11 mouse cellular contexts compared by ENCODE assay signal in the genomic region with DNA sequence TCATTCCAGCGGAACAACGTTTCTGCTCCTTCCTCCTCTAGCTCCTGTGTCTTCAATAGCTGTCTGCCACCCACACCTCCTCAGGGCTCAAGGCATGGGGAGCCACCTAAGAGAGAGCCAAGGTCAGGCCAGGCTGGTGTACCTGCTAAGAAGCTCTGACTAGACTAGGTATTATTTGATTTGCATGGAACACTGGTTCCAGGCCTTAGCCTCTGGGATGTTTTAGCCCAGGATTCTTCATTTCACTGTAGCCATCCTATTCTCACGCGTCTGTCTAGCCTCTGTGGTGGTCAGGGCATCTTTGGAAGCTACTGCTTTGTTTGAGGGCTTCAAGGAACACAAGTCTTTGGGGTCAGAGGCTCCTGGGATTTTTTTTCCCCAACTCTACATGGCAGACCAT. TPM values are rescaled to one million over a fixed set of nuclear protein-coding genes. Genes with fewer than 3 reads are reported as not detected.
DNase-seq lines count a peak whose midpoint lies in the region; ATAC-seq and TF ChIP-seq lines count a peak whose summit lies in the region.
"Had no signal": no experiment of that assay in that cellular context is flagged by ENCODE, and none has a peak within 500 bp of the region (broad histone marks: within the 10 kb centered on the region; RNA-seq: fewer than 3 reads in every experiment).

No protein-coding gene starts in this region.

- peak overlapping the region; percentile 85 for H3K27ac ChIP-seq in kidney, embryonic 15.5 days
- H3K27ac ChIP-seq in ES-E14 (ENCODE audit: insufficient read depth, low read depth, low read length, poor library complexity, severe bottlenecking), result peak overlapping the region; percentile 99
- H3K27ac ChIP-seq in embryonic facial prominence, embryonic 14.5 days (replicated peaks; ENCODE audit: low read depth, low read length), result peak overlapping the region; percentile 63; the same call in 1 of the 2 replicates
- peak overlapping the region; percentile 30 for H3K27ac ChIP-seq in intestine, embryonic 16.5 days (ENCODE audit: low read length)

- H3K4me3 ChIP-seq in kidney, embryonic 15.5 days (replicated peaks), result 0 out of 2 replicates have a peak overlapping the region, but pooled peaks have one; percentile 80
- peak overlapping the region; percentile 32 to 85; a peak in 3 of 4 replicates for H3K4me3 ChIP-seq in ES-E14 (ENCODE audit: insufficient read depth in 1 of 2, low read depth in 1 of 2, low read length in 2 of 2, poor library complexity in 1 of 2, severe bottlenecking in 1 of 2)
- H3K4me3 ChIP-seq in embryonic facial prominence, embryonic 14.5 days (ENCODE audit: low read depth, low read length), result peak overlapping the region; percentile 72; the same call in 1 of the 2 replicates
- no peak overlapping the region for H3K4me3 ChIP-seq in intestine, embryonic 16.5 days (ENCODE audit: low read length)

- H3K9ac ChIP-seq in kidney, embryonic 15.5 days, result no peak overlapping the region
- peak overlapping the region; percentile 74; the same call in 1 of the 2 replicates for H3K9ac ChIP-seq in ES-E14 (ENCODE audit: insufficient read depth, low read depth, low read length, poor library complexity, severe bottlenecking)
- peak overlapping the region; percentile 23; the same call in 1 of the 2 replicates for H3K9ac ChIP-seq in embryonic facial prominence, embryonic 14.5 days (ENCODE audit: low read depth, low read length)
- H3K9ac ChIP-seq in intestine, embryonic 16.5 days (ENCODE audit: low read depth, low read length), result no peak overlapping the region

- H3K36me3 ChIP-seq in kidney, embryonic 15.5 days, result peaks cover 61% of the 10 kb centered on the region
- H3K36me3 ChIP-seq in ES-E14 (ENCODE audit: control insufficient read depth, insufficient read depth, low read length, poor library complexity, severe bottlenecking), result peaks cover 76% of the 10 kb centered on the region
- peaks cover 62% of the 10 kb centered on the region for H3K36me3 ChIP-seq in embryonic facial prominence, embryonic 14.5 days (ENCODE audit: control insufficient read depth, insufficient read depth, low read length)
- peaks cover 17% of the 10 kb centered on the region for H3K36me3 ChIP-seq in intestine, embryonic 16.5 days (ENCODE audit: control insufficient read depth, insufficient read depth, low read length)

- H3K4me2 ChIP-seq in kidney, embryonic 15.5 days, result peak overlapping the region; percentile 84; the same call in 1 of the 2 replicates
- H3K4me2 ChIP-seq in embryonic facial prominence, embryonic 14.5 days (ENCODE audit: low read depth, low read length), result peak overlapping the region; percentile 89; the same call in 1 of the 2 replicates
- H3K4me2 ChIP-seq in intestine, embryonic 16.5 days (ENCODE audit: low read depth, low read length), result 0 out of 2 replicates have a peak overlapping the region, but pooled peaks have one; percentile 88

- WGBS in kidney, embryonic 15.5 days, result 62% methylated on average over 4 of the region's 4 CpGs
- 55% methylated on average over 4 of the region's 4 CpGs for WGBS in embryonic facial prominence, embryonic 14.5 days
- 60% methylated on average over 4 of the region's 4 CpGs for WGBS in intestine, embryonic 16.5 days

- H3K9me3 ChIP-seq in kidney, embryonic 15.5 days (replicated peaks), result no peaks in the 10 kb centered on the region
- H3K9me3 ChIP-seq in ES-E14 (ENCODE audit: control insufficient read depth, insufficient read depth, low read depth, low read length), result no peaks in the 10 kb centered on the region
- no peaks in the 10 kb centered on the region for H3K9me3 ChIP-seq in embryonic facial prominence, embryonic 14.5 days (ENCODE audit: control insufficient read depth, low read length)
- no peaks in the 10 kb centered on the region for H3K9me3 ChIP-seq in intestine, embryonic 16.5 days (ENCODE audit: control insufficient read depth, low read length)

- in situ Hi-C loops in ES-E14 (cut with MboI; ENCODE audit: low sequenced_read_pairs in 2 of 2, unreplicated experiment in 2 of 2), result no loop called here

- no peaks in the 10 kb centered on the region for H3K27me3 ChIP-seq in kidney, embryonic 15.5 days
- no peaks in the 10 kb centered on the region for H3K27me3 ChIP-seq in embryonic facial prominence, embryonic 14.5 days (replicated peaks; ENCODE audit: control insufficient read depth, insufficient read depth, low read length)
- no peaks in the 10 kb centered on the region for H3K27me3 ChIP-seq in intestine, embryonic 16.5 days (replicated peaks; ENCODE audit: control insufficient read depth, insufficient read depth, low read length)
- H3K27me3 ChIP-seq: Patski had no signal

- H3K4me1 ChIP-seq in kidney, embryonic 15.5 days, result peaks cover 55% of the 10 kb centered on the region
- H3K4me1 ChIP-seq in ES-E14 (ENCODE audit: control insufficient read depth in 2 of 2, insufficient read depth in 2 of 2, low read length in 2 of 2, poor library complexity in 1 of 2), result peaks cover 5 to 24% of the 10 kb centered on the region in 2 experiments
- H3K4me1 ChIP-seq in embryonic facial prominence, embryonic 14.5 days (ENCODE audit: control insufficient read depth, insufficient read depth, low read length), result peaks cover 23% of the 10 kb centered on the region
- H3K4me1 ChIP-seq in intestine, embryonic 16.5 days (ENCODE audit: control insufficient read depth, insufficient read depth, low read length), result peaks cover 41% of the 10 kb centered on the region

- no peak for ATAC-seq in kidney, embryonic 15.5 days (replicated peaks; ENCODE audit: low FRiP score)
- no peak for ATAC-seq in embryonic facial prominence, embryonic 14.5 days (ENCODE audit: low read depth)
- ATAC-seq in intestine, embryonic 16.5 days, result no peak
- ATAC-seq: inflammation-experienced regulatory T-cells, adult 6 months had no signal

- DNase-seq in kidney, adult 8-10 months, result no peak
- no peak for DNase-seq in ES-E14 (ENCODE audit: low read depth, low spot score)
- no peak for DNase-seq in embryonic facial prominence, embryonic 14.5 days (ENCODE audit: low spot score)
- DNase-seq in thymus, postnatal 0 days (ENCODE audit: low spot score), result no peak
- DNase-seq in left cerebral cortex, adult 11 months (ENCODE audit: low spot score), result no peak
- DNase-seq: spleen, adult 18-20 months had no signal

TF ChIP-seq in ES-E14, 5 proteins besides CTCF, POLR2A, EP300 and RAD21:
- TF ChIP-seq MAFK (IDR thresholded peaks at IDR 0.05; ENCODE audit: insufficient read depth, low read depth, low read length) (no peak), ZC3H11A (IDR thresholded peaks at IDR 0.05; ENCODE audit: borderline replicate concordance, low read depth, low read length) (no peak), CHD2 (IDR thresholded peaks at IDR 0.05; ENCODE audit: low read depth, low read length) (no peak), HCFC1 (IDR thresholded peaks at IDR 0.05; ENCODE audit: borderline replicate concordance, insufficient read depth, low read length) (no peak), ZNF384 (IDR thresholded peaks at IDR 0.05; ENCODE audit: low read depth, low read length) (no peak)

RNA-seq across cellular contexts. Expression of a gene that starts 5.2 kb away (rescaled TPM):
- polyA plus RNA-seq in kidney, embryonic 15.5 days (2015; fragmentation: Nextera tagmentation; extraction: Ambion mirVana), result 45.9 and 50.4 TPM in 2 replicates
- 65.1 and 94.1 TPM in 2 replicates for total RNA-seq in ES-E14 (2012; rRNA removed)
- 10.7 and 11.7 TPM in 2 replicates for polyA plus RNA-seq in embryonic facial prominence, embryonic 14.5 days (2014; fragmentation: Nextera tagmentation; extraction: Ambion mirVana)
- 12.9 and 13.1 TPM in 2 replicates for polyA plus RNA-seq in intestine, embryonic 16.5 days (2015; fragmentation: Nextera tagmentation; extraction: Ambion mirVana)
- 11.9 and 14.9 TPM in 2 replicates for polyA plus RNA-seq in thymus, postnatal 0 days (2015; fragmentation: Nextera tagmentation; extraction: Ambion mirVana)

RNA-seq across cellular contexts. Expression of a gene that starts 17.7 kb away (rescaled TPM):
- 50.7 and 53.2 TPM in 2 replicates for polyA plus RNA-seq in kidney, embryonic 15.5 days (2015; fragmentation: Nextera tagmentation; extraction: Ambion mirVana)
- 24.5 and 40.3 TPM in 2 replicates for total RNA-seq in ES-E14 (2012; rRNA removed)
- polyA plus RNA-seq in embryonic facial prominence, embryonic 14.5 days (2014; fragmentation: Nextera tagmentation; extraction: Ambion mirVana), result 40.4 and 44.3 TPM in 2 replicates
- polyA plus RNA-seq in intestine, embryonic 16.5 days (2015; fragmentation: Nextera tagmentation; extraction: Ambion mirVana), result 46.9 and 56.0 TPM in 2 replicates
- polyA plus RNA-seq in thymus, postnatal 0 days (2015; fragmentation: Nextera tagmentation; extraction: Ambion mirVana), result 111 and 113 TPM in 2 replicates

RNA-seq across cellular contexts. Expression of a gene that starts 33.7 kb away (rescaled TPM):
- polyA plus RNA-seq in kidney, embryonic 15.5 days (2015; fragmentation: Nextera tagmentation; extraction: Ambion mirVana), result 10.2 and 11.3 TPM in 2 replicates
- 4.8 and 6.4 TPM in 2 replicates for total RNA-seq in ES-E14 (2012; rRNA removed)
- polyA plus RNA-seq in embryonic facial prominence, embryonic 14.5 days (2014; fragmentation: Nextera tagmentation; extraction: Ambion mirVana), result 4.8 and 5.8 TPM in 2 replicates
- polyA plus RNA-seq in intestine, embryonic 16.5 days (2015; fragmentation: Nextera tagmentation; extraction: Ambion mirVana), result 6.0 and 7.8 TPM in 2 replicates
- 4.7 and 5.0 TPM in 2 replicates for polyA plus RNA-seq in thymus, postnatal 0 days (2015; fragmentation: Nextera tagmentation; extraction: Ambion mirVana)

RNA-seq across cellular contexts. Expression of a gene that starts 45.7 kb away (rescaled TPM):
- 422 and 424 TPM in 2 replicates for polyA plus RNA-seq in kidney, embryonic 15.5 days (2015; fragmentation: Nextera tagmentation; extraction: Ambion mirVana)
- 202 and 317 TPM in 2 replicates for total RNA-seq in ES-E14 (2012; rRNA removed)
- 332 and 335 TPM in 2 replicates for polyA plus RNA-seq in embryonic facial prominence, embryonic 14.5 days (2014; fragmentation: Nextera tagmentation; extraction: Ambion mirVana)
- 358 and 395 TPM in 2 replicates for polyA plus RNA-seq in intestine, embryonic 16.5 days (2015; fragmentation: Nextera tagmentation; extraction: Ambion mirVana)
- polyA plus RNA-seq in thymus, postnatal 0 days (2015; fragmentation: Nextera tagmentation; extraction: Ambion mirVana), result 387 and 424 TPM in 2 replicates

RNA-seq across cellular contexts. Expression of a gene that starts 49.1 kb away (rescaled TPM):
- polyA plus RNA-seq in kidney, embryonic 15.5 days (2015; fragmentation: Nextera tagmentation; extraction: Ambion mirVana), result not detected in 2 replicates
- total RNA-seq in ES-E14 (2012; rRNA removed), result 0.11 TPM in 1 of 2 replicates, not detected in the other
- 0.16 TPM in 1 of 2 replicates, not detected in the other for polyA plus RNA-seq in embryonic facial prominence, embryonic 14.5 days (2014; fragmentation: Nextera tagmentation; extraction: Ambion mirVana)
- not detected in 2 replicates for polyA plus RNA-seq in intestine, embryonic 16.5 days (2015; fragmentation: Nextera tagmentation; extraction: Ambion mirVana)
- polyA plus RNA-seq in thymus, postnatal 0 days (2015; fragmentation: Nextera tagmentation; extraction: Ambion mirVana), result 82.4 and 117 TPM in 2 replicates
- polyA plus RNA-seq: inflammation-experienced regulatory T-cells, adult 6 months; urinary bladder, adult 2 months had no signal

Comparison
In these comparisons a context has a peak if more than half of its experiments do, and no peak if none do; other contexts are left out.
1. H3K27ac ChIP-seq: peak in every context shown above with its lines; median percentile 99 in ES-E14; 85 in kidney, embryonic 15.5 days; 63 in embryonic facial prominence, embryonic 14.5 days; 30 in intestine, embryonic 16.5 days.
2. H3K9ac ChIP-seq: peak in ES-E14 (single experiment) and embryonic facial prominence, embryonic 14.5 days (single experiment); none in kidney, embryonic 15.5 days (single experiment) and intestine, embryonic 16.5 days (single experiment).
3. Peak in every context shown above with its lines, with median percentiles within 50 percentile points of each other: H3K4me2 ChIP-seq.